Mouse (Mus musculus) hindbrain, embryonic 12.5 days (tissue): Measurements from ENCODE around the gene Psg19. TPM values are rescaled to one million over a fixed set of nuclear protein-coding genes. Genes with fewer than 3 reads are reported as not detected.
"Not testable (repeated sequence)": the region's sequence is repeated elsewhere in the genome, so short reads cannot be mapped to it uniquely, and the experiment has no call there.

ENCODE experiments used
- ATAC-seq: fragments of 200-750 bp; cut with Nextera tagmentation; 2 replicates; pipeline ENCODE4 v1.8.0; 2017; ENCODE audit warnings: moderate TSS enrichment; ENCODE audit not compliant: low FRiP score
- H3K27ac ChIP-seq: fragments of 300-500 bp; sonication (generic); 2 replicates; pipeline ENCODE4 v1.5.1; 2016; ENCODE audit warnings: mild to moderate bottlenecking
- H3K27me3 ChIP-seq: fragments of 300-500 bp; sonication (generic); 2 replicates; pipeline ENCODE4 v1.6.1; 2016; ENCODE audit warnings: mild to moderate bottlenecking
- H3K36me3 ChIP-seq: fragments of 300-500 bp; sonication (generic); 2 replicates; pipeline ENCODE4 v1.6.1; 2016; ENCODE audit warnings: mild to moderate bottlenecking
- H3K4me1 ChIP-seq: fragments of 300-500 bp; sonication (generic); 2 replicates; pipeline ENCODE4 v1.6.1; 2016
- H3K4me2 ChIP-seq: fragments of 300-500 bp; sonication (generic); replicated peaks from 2 replicates; pipeline ENCODE4 v1.6.1; 2016; ENCODE audit warnings: mild to moderate bottlenecking
- H3K4me3 ChIP-seq: fragments of 300-500 bp; sonication (generic); 2 replicates; pipeline ENCODE4 v1.5.1; 2016; ENCODE audit warnings: mild to moderate bottlenecking
- H3K9ac ChIP-seq: fragments of 300-500 bp; sonication (generic); 2 replicates; pipeline ENCODE4 v1.6.1; 2016; ENCODE audit warnings: mild to moderate bottlenecking, moderate library complexity
- H3K9me3 ChIP-seq: fragments of 300-500 bp; sonication (generic); replicated peaks from 2 replicates; pipeline ENCODE4 v1.6.1; 2016; ENCODE audit warnings: mild to moderate bottlenecking
- WGBS: fragments of 180-500 bp; shearing (Covaris S2); methylation state at CpG from one replicate; pipeline ENCODE4 v1.1.7; 2016; 5-methylcytosine and 5-hydroxymethylcytosine counted together
- polyA plus RNA-seq: library from polyadenylated mRNA; unstranded; fragments of >200 nt; fragmentation: Nextera tagmentation; extraction: Ambion mirVana; gene quantifications from 2 replicates; pipeline ENCODE4 v1.2.1, GENCODE M21; 2016

The Psg19 gene
- polyA plus RNA-seq, 1 experiment from 2014 or later = not detected

DNA sequence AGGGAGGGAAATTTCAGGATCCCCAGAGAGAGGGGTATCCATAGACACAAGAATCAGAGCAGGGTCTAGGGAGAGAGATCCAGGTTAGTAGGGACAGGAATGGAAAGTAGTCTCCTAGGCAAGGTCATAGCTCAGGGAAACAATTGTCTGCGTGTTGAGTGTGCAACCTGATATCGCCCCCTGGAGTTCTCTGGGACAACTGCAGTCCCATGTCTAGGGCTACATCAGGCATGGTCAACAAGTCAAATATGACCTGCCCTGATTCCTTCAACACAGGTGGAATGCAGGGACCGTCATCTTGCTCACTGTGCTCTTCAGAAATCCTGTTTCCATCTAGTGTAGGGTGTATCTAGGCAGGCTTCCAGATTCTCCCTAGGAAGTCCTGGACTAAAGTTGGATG lies 809 bp upstream of the Psg19 start:
- Histone ChIP-seq H3K9ac (no peak overlapping the region), H3K9me3 (no peaks in the 10 kb centered on the region), H3K27me3 (no peaks in the 10 kb centered on the region), H3K4me1 (no peaks in the 10 kb centered on the region), H3K4me2 (no peak overlapping the region), H3K27ac (no peak overlapping the region), H3K36me3 (no peaks in the 10 kb centered on the region), H3K4me3 (no peak overlapping the region)
- no peak for ATAC-seq
- 54% methylated on average over 3 of the region's 3 CpGs for WGBS

DNA sequence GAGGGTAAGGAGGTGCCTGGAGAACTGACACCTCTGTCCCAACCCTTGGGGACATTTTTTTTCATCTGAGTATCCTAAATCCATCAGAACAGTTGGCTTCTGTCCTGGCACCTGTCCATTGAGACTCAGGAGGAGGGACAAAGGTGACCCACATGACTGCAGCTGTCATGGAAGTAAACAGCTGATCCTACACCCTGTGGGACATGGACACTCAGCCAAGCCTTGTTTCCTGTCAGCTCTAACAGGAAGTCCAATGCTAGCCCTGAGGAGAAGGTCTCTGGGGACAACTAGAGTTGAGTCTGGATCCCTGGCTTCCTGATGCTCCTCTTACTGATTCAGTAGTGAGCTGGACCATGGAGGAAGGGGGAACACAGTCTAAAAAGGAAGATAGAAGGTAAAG lies 7.6 kb downstream of the Psg19 start:
- not testable (repeated sequence) for H3K4me2 ChIP-seq, H3K4me1 ChIP-seq, ATAC-seq, H3K36me3 ChIP-seq, H3K27me3 ChIP-seq, H3K9me3 ChIP-seq, H3K9ac ChIP-seq, H3K4me3 ChIP-seq, H3K27ac ChIP-seq

DNA sequence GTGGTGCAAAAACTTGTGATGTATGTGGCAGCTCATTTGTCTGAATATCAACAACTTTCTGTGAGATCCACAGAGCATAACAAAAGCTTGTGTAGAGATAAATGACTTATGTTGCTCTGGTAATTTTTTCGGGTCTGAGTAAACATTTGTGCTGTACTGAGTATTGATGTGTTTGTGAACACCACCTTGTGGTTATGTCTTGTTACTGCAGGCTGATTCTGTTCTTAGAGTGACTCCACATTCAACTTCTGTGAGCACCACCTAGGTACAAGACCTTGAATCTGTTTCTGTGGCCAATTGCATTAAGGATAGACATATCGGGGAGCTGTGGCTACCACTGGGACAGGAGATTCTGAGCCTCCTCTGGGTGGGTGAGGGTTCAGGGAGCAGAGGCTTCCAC lies 17.0 kb downstream of the Psg19 start:
- H3K4me2 ChIP-seq, H3K27me3 ChIP-seq, H3K36me3 ChIP-seq, H3K4me3 ChIP-seq, H3K9me3 ChIP-seq, H3K27ac ChIP-seq, ATAC-seq, H3K4me1 ChIP-seq, H3K9ac ChIP-seq: not testable (repeated sequence)
- 55% methylated on average over 2 of the region's 2 CpGs for WGBS

DNA sequence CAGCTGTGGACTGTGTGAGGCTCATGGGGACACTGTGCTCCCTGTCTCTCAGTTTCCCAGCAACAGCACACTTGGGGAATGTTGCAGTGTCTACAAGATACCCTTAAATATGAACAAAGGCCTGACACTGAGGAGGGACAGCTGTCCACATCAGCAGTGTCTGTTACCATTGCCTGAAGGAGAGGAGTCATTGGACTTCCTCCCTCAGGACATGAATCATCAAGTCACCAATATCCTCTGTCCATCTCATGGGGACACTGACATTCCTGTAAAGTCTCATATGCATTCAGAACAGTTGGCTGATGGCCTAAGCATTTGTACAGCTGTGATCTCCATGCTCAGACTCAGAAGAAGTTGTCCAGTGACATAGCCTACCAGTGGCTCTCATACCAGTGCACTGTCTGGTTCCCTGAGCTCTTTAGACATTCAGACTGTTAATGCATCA lies 19.0 kb downstream of the Psg19 start:
- no peak for ATAC-seq
- Histone ChIP-seq H3K4me2 (no peak overlapping the region), H3K9me3 (no peaks in the 10 kb centered on the region), H3K4me1 (no peaks in the 10 kb centered on the region), H3K27ac (no peak overlapping the region), H3K4me3 (no peak overlapping the region), H3K36me3 (no peaks in the 10 kb centered on the region), H3K9ac (no peak overlapping the region), H3K27me3 (no peaks in the 10 kb centered on the region)

DNA sequence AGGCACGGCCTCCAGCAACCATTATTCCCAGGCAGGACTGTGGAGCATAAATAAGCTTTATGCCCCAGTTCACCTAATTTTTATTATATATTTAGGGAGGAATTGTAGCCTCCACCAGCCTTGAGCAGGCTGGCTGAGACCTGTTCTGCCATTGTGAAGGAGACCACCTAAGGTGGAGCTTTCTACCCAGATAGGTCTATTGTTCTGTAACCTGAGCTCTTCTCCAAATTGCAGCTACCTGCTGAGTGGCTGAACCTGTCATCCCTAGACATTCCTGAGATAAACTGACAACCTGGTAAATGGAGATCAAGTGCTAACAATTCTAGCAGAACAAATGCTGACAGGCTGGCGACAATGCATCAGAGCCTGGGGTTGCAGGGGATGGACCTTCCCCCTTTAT lies 35.4 kb downstream of the Psg19 start:
- not testable (repeated sequence) for H3K4me2 ChIP-seq, H3K27me3 ChIP-seq, ATAC-seq, H3K27ac ChIP-seq, H3K36me3 ChIP-seq, H3K9ac ChIP-seq, H3K4me1 ChIP-seq, H3K4me3 ChIP-seq, H3K9me3 ChIP-seq
- WGBS = 25% methylated on average over 1 of the region's 2 CpGs

DNA sequence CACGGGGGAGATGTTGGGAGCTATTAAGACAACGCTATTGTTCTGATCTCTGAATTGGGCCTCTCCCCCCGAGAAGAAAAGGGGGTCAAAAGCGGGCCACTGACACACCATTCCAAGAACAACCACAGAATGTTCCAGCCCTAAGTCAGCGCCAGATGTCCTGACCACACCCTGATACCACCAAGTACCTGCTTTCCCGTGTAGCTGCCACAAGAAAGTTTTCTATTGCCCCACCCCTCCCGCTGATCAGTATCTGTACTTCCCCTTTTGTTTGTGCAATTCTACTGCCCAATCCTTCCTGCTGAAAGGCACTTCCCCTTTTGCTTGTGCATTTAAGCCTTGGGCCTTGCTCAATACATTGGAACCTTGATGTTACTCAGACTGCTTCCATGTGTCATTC lies 38.2 kb downstream of the Psg19 start:
- H3K27ac ChIP-seq, H3K4me3 ChIP-seq, ATAC-seq, H3K27me3 ChIP-seq, H3K4me1 ChIP-seq, H3K36me3 ChIP-seq, H3K9ac ChIP-seq, H3K4me2 ChIP-seq, H3K9me3 ChIP-seq: not testable (repeated sequence)
- 92% methylated on average over 7 of the region's 7 CpGs for WGBS

DNA sequence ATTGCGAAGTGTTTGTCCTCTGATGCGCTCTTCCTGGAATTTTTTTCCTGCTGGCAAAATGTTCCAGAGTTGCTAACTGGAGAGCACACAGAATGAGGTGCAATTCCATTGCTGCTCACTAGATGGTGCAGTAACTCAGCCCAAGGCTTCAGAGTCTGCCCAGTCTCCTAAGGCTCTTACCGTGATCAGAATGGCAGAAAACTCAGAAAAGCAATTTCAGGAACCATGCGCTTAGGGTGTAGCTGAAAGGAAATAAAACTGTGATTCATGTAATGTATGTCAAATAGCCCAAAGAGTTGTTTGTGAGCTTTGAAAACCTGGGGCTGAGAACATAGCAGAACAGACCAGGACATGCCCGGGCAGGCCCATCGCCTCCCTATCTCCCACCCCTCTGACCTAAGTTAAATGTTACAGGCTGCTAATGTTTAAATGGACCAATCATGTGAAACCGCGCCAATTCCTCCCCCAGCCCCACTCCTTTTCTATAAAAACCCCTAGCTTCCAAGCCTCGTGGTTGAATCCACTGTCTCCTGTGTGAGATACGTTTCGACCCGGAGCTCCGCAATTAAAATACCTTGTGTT lies 48.3 kb downstream of the Psg19 start:
- peak; percentile 80 for ATAC-seq
- H3K36me3 ChIP-seq, H3K4me3 ChIP-seq, H3K9ac ChIP-seq, H3K9me3 ChIP-seq, H3K27ac ChIP-seq, H3K4me1 ChIP-seq, H3K4me2 ChIP-seq: not testable (repeated sequence)
- H3K27me3 ChIP-seq = peaks cover 14% of the 10 kb centered on the region
- WGBS = 58% methylated on average over 11 of the region's 13 CpGs

DNA sequence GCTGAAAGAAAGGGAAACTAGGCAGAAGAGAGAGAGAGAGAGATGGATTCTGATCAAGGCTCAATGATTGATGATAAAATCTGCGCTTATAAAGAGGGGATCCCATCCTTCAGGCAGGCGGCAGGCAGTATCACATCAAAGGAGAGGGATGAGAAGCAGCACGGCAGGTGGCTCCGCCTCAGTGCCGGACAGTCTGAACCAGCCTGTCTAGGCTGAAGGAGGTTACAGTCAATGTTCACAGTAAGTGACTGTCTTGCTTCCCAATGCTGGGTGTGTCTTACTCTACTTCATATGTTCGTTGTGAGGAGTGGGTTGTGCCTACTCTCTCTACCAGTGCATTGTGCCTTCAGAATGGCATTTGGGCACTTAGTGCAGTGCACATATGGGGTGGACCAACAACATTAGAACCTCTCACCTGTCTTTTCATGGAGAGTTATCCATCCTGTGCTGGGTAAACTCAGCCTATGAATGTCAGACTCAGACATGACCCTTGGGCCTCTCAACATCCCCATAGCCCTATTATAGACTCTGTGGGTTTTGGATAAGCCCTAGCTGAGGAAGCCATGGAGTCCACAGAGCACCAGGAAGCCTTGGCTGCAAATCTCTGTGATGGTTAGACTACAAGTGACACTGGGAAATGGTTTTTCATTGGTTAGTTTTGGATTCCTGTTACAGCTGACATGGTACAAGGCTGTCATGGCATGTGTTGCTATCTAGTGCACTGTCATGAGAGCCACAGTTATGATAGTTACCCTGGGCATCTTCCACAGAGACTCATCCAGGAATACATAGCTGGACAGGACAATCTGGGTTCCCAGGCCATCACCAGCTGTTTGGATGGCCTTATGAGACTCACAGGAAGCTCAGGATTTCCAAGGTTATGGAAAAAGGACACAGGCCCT lies 49.1 kb downstream of the Psg19 start:
- H3K27me3 ChIP-seq = peaks cover 14% of the 10 kb centered on the region
- H3K4me2 ChIP-seq = no peak overlapping the region
- no peaks in the 10 kb centered on the region for H3K36me3 ChIP-seq
- H3K9me3 ChIP-seq = no peaks in the 10 kb centered on the region
- peaks cover 4% of the 10 kb centered on the region; the same call in 1 of the 2 replicates for H3K4me1 ChIP-seq
- no peak overlapping the region for H3K4me3 ChIP-seq
- H3K27ac ChIP-seq = no peak overlapping the region
- no peak overlapping the region for H3K9ac ChIP-seq
- ATAC-seq = peak; percentile 61; the same call in 1 of the 2 replicates
- 14% methylated on average over 6 of the region's 6 CpGs for WGBS

DNA sequence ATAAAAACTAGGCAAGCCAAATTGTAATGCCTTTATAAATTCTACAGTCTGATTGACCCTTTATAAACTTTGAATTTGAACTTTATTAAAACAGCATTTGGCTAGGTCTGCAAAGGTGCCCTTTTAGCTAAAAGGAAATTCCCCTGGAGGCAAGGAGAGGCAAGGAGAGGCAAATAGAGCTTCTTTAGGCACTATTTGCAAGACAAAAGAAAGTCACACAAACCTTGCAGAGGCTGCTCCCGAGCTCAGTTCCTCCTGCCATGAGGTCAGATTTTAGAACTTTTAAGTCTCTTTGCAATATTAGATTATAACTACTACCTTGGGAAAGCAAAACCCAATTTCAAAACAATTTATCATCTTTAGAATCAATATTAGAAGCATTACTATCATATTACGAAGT lies 50.9 kb downstream of the Psg19 start:
- not testable (repeated sequence) for H3K9me3 ChIP-seq, H3K36me3 ChIP-seq, H3K9ac ChIP-seq, H3K4me2 ChIP-seq, ATAC-seq, H3K4me3 ChIP-seq, H3K27ac ChIP-seq, H3K4me1 ChIP-seq
- 32% methylated on average over 2 of the region's 2 CpGs for WGBS
- H3K27me3 ChIP-seq = peaks cover 14% of the 10 kb centered on the region

DNA sequence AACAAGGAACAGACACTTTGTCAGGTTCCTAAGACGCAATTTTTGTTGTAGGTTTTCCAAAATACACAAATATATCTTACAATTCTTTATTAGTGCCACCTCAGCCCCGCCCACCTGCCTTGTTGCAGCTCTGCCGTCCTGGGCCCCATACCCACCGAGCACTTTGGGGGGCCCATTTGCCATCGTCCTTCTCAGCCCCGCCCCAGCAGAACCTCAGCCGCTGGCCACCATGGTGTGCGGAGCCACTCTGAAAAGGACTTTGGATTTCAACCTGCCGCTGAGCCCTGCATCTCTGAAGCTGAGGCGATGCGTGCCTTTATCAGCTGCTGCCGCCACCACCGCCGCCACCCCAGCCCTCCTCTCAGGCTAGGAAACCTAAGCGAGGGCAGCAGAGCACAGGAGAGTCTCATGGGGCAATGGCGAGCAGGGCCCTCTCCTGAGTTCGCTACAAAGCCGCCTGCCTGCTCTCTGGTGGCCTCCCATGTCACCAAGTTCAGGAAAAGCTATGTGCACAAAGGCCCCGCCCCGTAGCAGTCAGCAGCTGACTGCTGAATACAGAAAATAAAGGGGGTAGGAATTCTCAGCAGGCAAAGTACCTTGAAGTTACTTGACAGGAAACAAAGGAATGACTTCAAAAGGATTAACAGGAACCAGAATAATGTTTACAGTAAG lies 52.0 kb downstream of the Psg19 start:
- Histone ChIP-seq H3K27ac (no peak overlapping the region), H3K9ac (peak overlapping the region; percentile 49; the same call in 1 of the 2 replicates), H3K4me3 (peak overlapping the region; percentile 28), H3K27me3 (peaks cover 14% of the 10 kb centered on the region), H3K4me1 (peaks cover 4% of the 10 kb centered on the region; the same call in 1 of the 2 replicates), H3K4me2 (peak overlapping the region; percentile 51), H3K9me3 (no peaks in the 10 kb centered on the region), H3K36me3 (no peaks in the 10 kb centered on the region)
- peak; percentile 38; the same call in 1 of the 2 replicates for ATAC-seq
- 8% methylated on average over 20 of the region's 20 CpGs for WGBS
